Mouse (Mus musculus): Measurements from ENCODE around the gene Bcr.

Bcr gene

GRCm38 (mm10) chr10:75093252-75093987 is 33.0 kb downstream of the Bcr start:
- in situ Hi-C loops (cut with MboI, MseI), result no loop called here

- in situ Hi-C loops (cut with MboI, MseI), result no loop called here
Observed at GRCm38 (mm10) chr10:75094338-75094737, 33.9 kb downstream of the Bcr start.

- in situ Hi-C loops (cut with MboI, MseI), result no loop called here
Observed at GRCm38 (mm10) chr10:75095216-75095615, 34.8 kb downstream of the Bcr start.

- in situ Hi-C loops (cut with MboI, MseI), result no loop called here
Observed at GRCm38 (mm10) chr10:75098446-75099183, 38.2 kb downstream of the Bcr start.

- in situ Hi-C loops (cut with MboI, MseI), result no loop called here
Observed at GRCm38 (mm10) chr10:75100298-75100697, 39.9 kb downstream of the Bcr start.

- in situ Hi-C loops (cut with MboI, MseI), result no loop called here
Observed at GRCm38 (mm10) chr10:75103502-75103901, 43.1 kb downstream of the Bcr start.

GRCm38 (mm10) chr10:75104191-75105098 is 44.1 kb downstream of the Bcr start:
- in situ Hi-C loops (cut with MboI, MseI), result no loop called here

- in situ Hi-C loops (cut with MboI, MseI), result no loop called here
Observed at GRCm38 (mm10) chr10:75105099-75105461, 44.7 kb downstream of the Bcr start.

GRCm38 (mm10) chr10:75105687-75106086 is 45.3 kb downstream of the Bcr start:
- in situ Hi-C loops (cut with MboI, MseI), result no loop called here

GRCm38 (mm10) chr10:75106940-75107381 is 46.6 kb downstream of the Bcr start:
- in situ Hi-C loops (cut with MboI, MseI), result no loop called here

- in situ Hi-C loops (cut with MboI, MseI), result no loop called here
Observed at GRCm38 (mm10) chr10:75108092-75108491, 47.7 kb downstream of the Bcr start.

- in situ Hi-C loops (cut with MboI, MseI), result no loop called here
Observed at GRCm38 (mm10) chr10:75111446-75112201, 51.2 kb downstream of the Bcr start.

- in situ Hi-C loops (cut with MboI, MseI), result no loop called here
Observed at GRCm38 (mm10) chr10:75112405-75112804, 52.0 kb downstream of the Bcr start.

- in situ Hi-C loops (cut with MboI, MseI), result no loop called here
Observed at GRCm38 (mm10) chr10:75113620-75114019, 53.2 kb downstream of the Bcr start.

- in situ Hi-C loops (cut with MboI, MseI), result no loop called here
Observed at GRCm38 (mm10) chr10:75115240-75115639, 54.8 kb downstream of the Bcr start.

GRCm38 (mm10) chr10:75116842-75117457 is 56.6 kb downstream of the Bcr start:
- in situ Hi-C loops (cut with MboI, MseI), result no loop called here

GRCm38 (mm10) chr10:75118444-75118843 is 58.1 kb downstream of the Bcr start:
- in situ Hi-C loops (cut with MboI, MseI), result no loop called here

- in situ Hi-C loops (cut with MboI, MseI), result no loop called here
Observed at GRCm38 (mm10) chr10:75119396-75119795, 59.0 kb downstream of the Bcr start.

GRCm38 (mm10) chr10:75120176-75120575 is 59.8 kb downstream of the Bcr start:
- in situ Hi-C loops (cut with MboI, MseI), result no loop called here

- in situ Hi-C loops (cut with MboI, MseI), result no loop called here
Observed at GRCm38 (mm10) chr10:75121028-75121427, 60.6 kb downstream of the Bcr start.

- in situ Hi-C loops (cut with MboI, MseI), result no loop called here
Observed at GRCm38 (mm10) chr10:75125577-75125976, 65.2 kb downstream of the Bcr start.
